Mouse (Mus musculus): ENCODE results near the gene 2310034G01Rik. TPM values are rescaled to one million over a fixed set of nuclear protein-coding genes. Genes with fewer than 3 reads are reported as not detected.

Gene 2310034G01Rik
- polyA plus RNA-seq, 1 experiment from 2014 or later: 0.46 TPM

DNA sequence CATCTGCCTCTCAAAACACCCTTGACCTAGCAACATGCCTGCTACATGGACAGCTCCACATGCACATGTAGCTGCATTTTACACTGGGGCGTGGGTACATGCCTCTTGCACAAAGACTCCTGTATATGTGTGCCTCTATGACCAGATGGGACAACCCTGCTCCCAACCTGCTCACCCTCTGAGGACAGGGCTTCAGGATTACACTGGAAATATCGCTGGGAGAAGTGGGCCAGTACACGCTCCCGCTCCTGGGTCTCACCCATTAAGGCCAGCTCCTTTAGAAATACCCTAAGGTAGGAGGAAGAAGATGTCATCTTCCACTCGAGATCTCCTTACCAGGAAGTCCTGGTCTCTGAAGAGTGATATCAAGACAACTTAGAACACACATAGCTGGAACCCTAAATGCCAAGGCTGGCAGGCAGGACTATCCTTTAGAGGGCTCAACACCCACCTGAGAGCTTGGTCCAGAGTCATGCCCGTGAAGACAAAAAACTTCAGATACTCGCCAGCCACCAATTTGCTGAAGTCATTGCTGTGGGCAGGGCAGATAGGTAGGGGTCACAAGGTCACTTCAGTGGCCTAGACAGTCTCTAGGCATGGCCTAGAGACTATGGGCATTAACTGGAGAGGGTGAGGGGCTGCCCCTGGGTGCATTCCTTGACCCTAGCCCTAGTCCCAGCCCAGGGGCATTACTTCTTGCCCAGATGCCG, 29.9 kb downstream of the 2310034G01Rik start:
- Histone ChIP-seq H3K9me3 (replicated peaks) (no peaks in the 10 kb centered on the region), H3K4me3 (replicated peaks) (no peak overlapping the region), H3K27ac (replicated peaks) (no peak overlapping the region), H3K4me2 (no peak overlapping the region), H3K27me3 (peaks cover 100% of the 10 kb centered on the region), H3K36me3 (replicated peaks) (no peaks in the 10 kb centered on the region), H3K4me1 (replicated peaks) (peaks cover 40% of the 10 kb centered on the region), H3K9ac (no peak overlapping the region)
- 59% methylated on average over 8 of the region's 8 CpGs for WGBS (ENCODE audit: insufficient replicate concordance)
- ATAC-seq (ENCODE audit: insufficient read depth): no peak

DNA sequence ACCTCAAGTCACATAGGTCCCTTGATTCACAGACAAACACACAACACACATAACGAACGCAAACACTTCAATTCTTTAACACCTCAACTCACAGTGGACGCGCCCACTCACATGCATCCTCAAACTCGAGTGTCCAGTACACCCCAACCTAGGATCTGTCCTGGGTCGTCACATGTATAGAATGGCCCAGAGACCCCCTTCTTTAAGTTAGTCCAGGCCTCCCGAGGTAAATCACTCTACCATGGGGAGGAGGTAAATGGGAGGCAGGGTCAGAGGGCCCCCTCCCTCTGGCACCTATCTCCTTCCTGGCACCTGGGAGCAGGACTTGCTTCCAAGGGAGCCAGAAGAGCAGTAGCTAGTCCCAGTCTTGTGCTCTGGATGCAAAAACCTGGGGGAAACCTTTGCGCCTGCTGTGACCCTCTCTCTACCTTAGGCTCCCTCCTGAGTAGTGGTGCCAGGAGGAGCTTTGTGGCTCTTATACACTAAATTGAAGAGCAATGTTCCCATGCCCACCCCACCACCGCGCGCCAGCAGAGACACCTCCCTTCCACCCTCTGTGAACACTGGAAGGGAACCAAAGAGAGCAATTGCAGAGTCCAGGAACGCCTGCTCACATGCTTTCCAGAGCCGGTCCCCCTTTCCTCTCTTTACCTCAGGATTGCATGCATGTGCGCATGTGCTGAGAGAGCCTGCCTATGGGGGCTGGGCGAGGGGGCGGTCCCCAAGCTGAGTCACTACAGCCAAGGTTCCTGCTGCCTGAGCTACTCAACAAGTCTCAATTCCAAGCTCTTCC, 31.3 kb downstream of the 2310034G01Rik start:
- Histone ChIP-seq H3K4me2 (0 out of 2 replicates have a peak overlapping the region, but pooled peaks have one; percentile 15), H3K4me3 (replicated peaks) (no peak overlapping the region), H3K27me3 (peaks cover 100% of the 10 kb centered on the region), H3K4me1 (replicated peaks) (peaks cover 54% of the 10 kb centered on the region), H3K9me3 (replicated peaks) (no peaks in the 10 kb centered on the region), H3K36me3 (replicated peaks) (no peaks in the 10 kb centered on the region), H3K27ac (replicated peaks) (no peak overlapping the region), H3K9ac (no peak overlapping the region)
- 11% methylated on average over 16 of the region's 16 CpGs for WGBS (ENCODE audit: insufficient replicate concordance)
- no peak for ATAC-seq (ENCODE audit: insufficient read depth)

- Histone ChIP-seq H3K4me2 (peak overlapping the region; percentile 66), H3K36me3 (replicated peaks) (no peaks in the 10 kb centered on the region), H3K4me1 (replicated peaks) (peaks cover 62% of the 10 kb centered on the region), H3K9me3 (replicated peaks) (no peaks in the 10 kb centered on the region), H3K9ac (no peak overlapping the region), H3K4me3 (replicated peaks) (peak overlapping the region; percentile 44), H3K27me3 (peaks cover 100% of the 10 kb centered on the region), H3K27ac (replicated peaks) (no peak overlapping the region)
- WGBS (ENCODE audit: insufficient replicate concordance): 2% methylated on average over 41 of the region's 42 CpGs
- no peak for ATAC-seq (ENCODE audit: insufficient read depth)
Measured at GRCm38 (mm10) chr19:46318031-46318471, 32.1 kb downstream of the 2310034G01Rik start.

GRCm38 (mm10) chr19:46317546-46317885, 32.6 kb downstream of the 2310034G01Rik start:
- no peaks in the 10 kb centered on the region for H3K9me3 ChIP-seq (replicated peaks)
- H3K4me3 ChIP-seq (replicated peaks): peak overlapping the region; percentile 44
- peaks cover 97% of the 10 kb centered on the region for H3K27me3 ChIP-seq
- H3K27ac ChIP-seq (replicated peaks): no peak overlapping the region
- peak overlapping the region; percentile 66 for H3K4me2 ChIP-seq
- H3K9ac ChIP-seq: no peak overlapping the region
- H3K36me3 ChIP-seq (replicated peaks): no peaks in the 10 kb centered on the region
- H3K4me1 ChIP-seq (replicated peaks): peaks cover 67% of the 10 kb centered on the region
- no peak for ATAC-seq (ENCODE audit: insufficient read depth)
- WGBS (ENCODE audit: insufficient replicate concordance): 1% methylated on average over 47 of the region's 48 CpGs

- H3K4me1 ChIP-seq (replicated peaks): peaks cover 70% of the 10 kb centered on the region
- 31% methylated on average over 15 of the region's 15 CpGs for WGBS (ENCODE audit: insufficient replicate concordance)
- no peak overlapping the region for H3K27ac ChIP-seq (replicated peaks)
- no peak for ATAC-seq (ENCODE audit: insufficient read depth)
- H3K9ac ChIP-seq: no peak overlapping the region
- H3K27me3 ChIP-seq: peaks cover 92% of the 10 kb centered on the region
- peak overlapping the region; percentile 44 for H3K4me3 ChIP-seq (replicated peaks)
- no peaks in the 10 kb centered on the region for H3K9me3 ChIP-seq (replicated peaks)
- H3K4me2 ChIP-seq: peak overlapping the region; percentile 90
- peaks cover 1% of the 10 kb centered on the region; the same call in 1 of the 2 replicates for H3K36me3 ChIP-seq (replicated peaks)
Measured at GRCm38 (mm10) chr19:46316846-46317545, 33.1 kb downstream of the 2310034G01Rik start.

DNA sequence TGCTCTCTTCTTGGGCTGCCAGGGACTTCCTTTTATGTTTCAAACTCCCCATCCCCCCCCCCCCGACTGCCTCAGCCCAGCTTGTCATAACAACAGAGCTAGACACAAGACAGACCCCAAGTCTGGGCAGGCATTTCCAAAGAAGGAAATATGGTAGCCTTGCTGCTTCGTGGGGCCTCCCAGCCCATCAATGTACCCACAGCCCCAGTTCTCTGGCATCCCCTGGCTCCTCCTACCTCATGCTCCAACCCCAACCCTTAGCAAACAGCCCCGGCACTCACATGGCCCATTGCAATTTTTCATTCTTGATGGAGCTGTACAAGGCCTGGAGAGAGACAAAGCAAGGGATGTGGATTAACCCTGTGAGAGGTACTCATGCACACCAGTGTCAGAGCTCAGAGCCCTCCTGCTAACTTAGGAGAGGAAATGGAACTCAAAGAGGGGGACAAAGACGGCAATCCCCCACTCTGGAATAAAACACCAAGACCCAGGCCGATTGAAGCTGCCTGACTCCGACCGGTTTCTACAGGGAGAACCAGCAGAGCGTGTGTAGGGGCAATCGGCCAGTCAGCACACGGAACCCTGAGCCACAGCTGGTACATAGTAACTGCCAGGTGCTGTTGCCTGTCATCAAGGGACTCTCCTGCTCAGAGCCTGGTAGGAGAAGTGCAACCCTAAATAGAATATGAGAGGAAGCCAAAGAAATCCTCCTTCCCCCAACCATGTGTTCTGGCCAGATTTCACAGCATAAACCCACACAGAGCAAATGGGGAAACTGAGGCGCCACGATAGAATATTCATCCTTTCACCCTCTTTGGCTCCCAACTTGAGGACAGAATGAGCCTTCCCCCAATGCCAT, 34.1 kb downstream of the 2310034G01Rik start:
- Histone ChIP-seq H3K4me1 (replicated peaks) (peaks cover 73% of the 10 kb centered on the region), H3K9ac (peak overlapping the region; percentile 61), H3K9me3 (replicated peaks) (no peaks in the 10 kb centered on the region), H3K27ac (replicated peaks) (peak overlapping the region; percentile 95), H3K4me2 (peak overlapping the region; percentile 90), H3K36me3 (replicated peaks) (peaks cover 11% of the 10 kb centered on the region), H3K4me3 (replicated peaks) (peak overlapping the region; percentile 50), H3K27me3 (peaks cover 82% of the 10 kb centered on the region)
- WGBS (ENCODE audit: insufficient replicate concordance): 46% methylated on average over 12 of the region's 12 CpGs
- peak; percentile 23 for ATAC-seq (ENCODE audit: insufficient read depth)

- WGBS (ENCODE audit: insufficient replicate concordance): 6% methylated on average over 14 of the region's 14 CpGs
- H3K4me1 ChIP-seq (replicated peaks): peaks cover 73% of the 10 kb centered on the region
Measured at GRCm38 (mm10) chr19:46314872-46315742, 35.0 kb downstream of the 2310034G01Rik start.

DNA sequence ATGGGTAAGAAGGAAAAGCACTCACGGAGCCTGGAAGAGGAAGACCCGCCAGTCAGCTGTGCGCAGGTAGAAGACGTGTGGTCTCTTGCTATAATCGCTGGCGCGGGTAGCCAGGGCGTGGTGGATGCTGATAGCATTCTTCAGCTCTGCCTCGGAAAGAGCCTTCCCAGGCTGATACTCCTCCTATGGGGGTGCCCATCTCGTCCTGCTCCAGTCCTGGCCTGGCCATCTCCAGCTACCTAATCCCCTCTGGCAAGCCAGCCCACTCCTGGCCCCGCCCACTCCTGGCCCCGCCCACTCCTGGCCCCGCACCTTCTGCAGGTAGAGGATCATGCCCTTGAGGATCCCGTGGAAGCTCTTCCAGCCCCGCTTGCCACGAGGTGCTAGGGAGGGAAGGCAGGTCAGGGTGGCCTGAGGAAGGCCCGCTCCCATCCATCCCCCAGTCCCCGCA, 35.9 kb downstream of the 2310034G01Rik start:
- 11% methylated on average over 18 of the region's 18 CpGs for WGBS (ENCODE audit: insufficient replicate concordance)
- peak overlapping the region; percentile 61 for H3K9ac ChIP-seq

More at GRCm38 (mm10) chr19:46314872-46315742, 35.0 kb downstream of the 2310034G01Rik start:
- H3K4me2 ChIP-seq: peak overlapping the region; percentile 90
- no peaks in the 10 kb centered on the region for H3K9me3 ChIP-seq (replicated peaks)
- peak overlapping the region; percentile 61 for H3K9ac ChIP-seq
- peak; percentile 91 for ATAC-seq (ENCODE audit: insufficient read depth)
- H3K4me3 ChIP-seq (replicated peaks): peak overlapping the region; percentile 50
- H3K27ac ChIP-seq (replicated peaks): peak overlapping the region; percentile 95
- peaks cover 14% of the 10 kb centered on the region for H3K36me3 ChIP-seq (replicated peaks)
- peaks cover 73% of the 10 kb centered on the region for H3K27me3 ChIP-seq

GRCm38 (mm10) chr19:46313591-46313990, 36.5 kb downstream of the 2310034G01Rik start:
- Histone ChIP-seq H3K4me2 (peak overlapping the region; percentile 90), H3K9me3 (replicated peaks) (no peaks in the 10 kb centered on the region), H3K27ac (replicated peaks) (peak overlapping the region; percentile 95), H3K27me3 (peaks cover 66% of the 10 kb centered on the region), H3K4me1 (replicated peaks) (peaks cover 77% of the 10 kb centered on the region), H3K36me3 (replicated peaks) (peaks cover 22% of the 10 kb centered on the region), H3K9ac (peak overlapping the region; percentile 61), H3K4me3 (replicated peaks) (peak overlapping the region; percentile 50)
- WGBS (ENCODE audit: insufficient replicate concordance): 66% methylated on average over 6 of the region's 6 CpGs
- no peak for ATAC-seq (ENCODE audit: insufficient read depth)

More for the DNA sequence above, 35.9 kb downstream of the 2310034G01Rik start:
- Histone ChIP-seq H3K4me2 (peak overlapping the region; percentile 90), H3K36me3 (replicated peaks) (peaks cover 22% of the 10 kb centered on the region), H3K4me3 (replicated peaks) (peak overlapping the region; percentile 50), H3K27ac (replicated peaks) (peak overlapping the region; percentile 95), H3K4me1 (replicated peaks) (peaks cover 77% of the 10 kb centered on the region), H3K9me3 (replicated peaks) (no peaks in the 10 kb centered on the region), H3K27me3 (peaks cover 68% of the 10 kb centered on the region)
- ATAC-seq (ENCODE audit: insufficient read depth): peak; percentile 32
